Mouse (Mus musculus) midbrain, embryonic 12.5 days (tissue): Measurements from ENCODE around the gene Psmb1. TPM values are rescaled to one million over a fixed set of nuclear protein-coding genes. Genes with fewer than 3 reads are reported as not detected.

Experiments used
- ATAC-seq: fragments of 200-750 bp; cut with Nextera tagmentation; 2 replicates; pipeline ENCODE4 v1.8.0; 2017; ENCODE audit warnings: low read depth, moderate TSS enrichment, moderate library complexity; ENCODE audit not compliant: low FRiP score
- H3K27ac ChIP-seq: fragments of 300-500 bp; sonication (generic); replicated peaks from 2 replicates; pipeline ENCODE4 v1.5.1; 2016; ENCODE audit warnings: mild to moderate bottlenecking
- H3K27me3 ChIP-seq: fragments of 300-500 bp; sonication (generic); 2 replicates; pipeline ENCODE4 v1.6.1; 2016; ENCODE audit warnings: mild to moderate bottlenecking
- H3K36me3 ChIP-seq: fragments of 300-500 bp; sonication (generic); 2 replicates; pipeline ENCODE4 v1.6.1; 2016
- H3K4me1 ChIP-seq: fragments of 300-500 bp; sonication (generic); 2 replicates; pipeline ENCODE4 v1.6.1; 2016
- H3K4me2 ChIP-seq: fragments of 300-500 bp; sonication (generic); replicated peaks from 2 replicates; pipeline ENCODE4 v1.6.1; 2016; ENCODE audit warnings: mild to moderate bottlenecking, moderate library complexity
- H3K4me3 ChIP-seq: fragments of 300-500 bp; sonication (generic); 2 replicates; pipeline ENCODE4 v1.5.1; 2016; ENCODE audit warnings: mild to moderate bottlenecking
- H3K9ac ChIP-seq: fragments of 300-500 bp; sonication (generic); replicated peaks from 2 replicates; pipeline ENCODE4 v1.6.1; 2016; ENCODE audit warnings: mild to moderate bottlenecking, moderate library complexity
- H3K9me3 ChIP-seq: fragments of 300-500 bp; sonication (generic); 2 replicates; pipeline ENCODE4 v1.6.1; 2016; ENCODE audit warnings: mild to moderate bottlenecking
- WGBS: fragments of 180-500 bp; shearing (Covaris S2); methylation state at CpG from one replicate; pipeline ENCODE4 v1.1.7; 2016; 5-methylcytosine and 5-hydroxymethylcytosine counted together
- polyA plus RNA-seq: library from polyadenylated mRNA; unstranded; fragments of >200 nt; fragmentation: Nextera tagmentation; extraction: Ambion mirVana; gene quantifications from 2 replicates; pipeline ENCODE4 v1.2.1, GENCODE M21; 2016

Psmb1 gene
- polyA plus RNA-seq, 1 experiment from 2014 or later, result 244 TPM

DNA sequence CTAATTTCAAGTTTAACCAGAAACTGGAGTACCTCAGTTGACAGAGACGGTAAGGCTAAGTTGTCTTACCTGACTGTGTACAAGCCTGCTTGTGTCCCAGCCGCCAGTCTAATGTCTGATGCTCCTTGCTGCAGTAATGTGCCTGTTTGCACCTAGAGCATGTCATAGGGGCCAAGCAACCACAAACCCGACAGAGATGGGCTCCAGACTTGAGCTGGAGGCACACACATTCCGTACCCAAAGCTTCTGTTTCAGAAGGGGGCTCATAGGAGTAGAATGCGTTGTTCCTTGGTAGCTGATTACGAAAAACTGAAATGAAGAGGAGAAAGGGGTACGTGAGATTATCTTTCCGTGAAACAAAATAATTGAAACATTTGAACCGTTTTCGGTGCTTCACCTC lies 26.8 kb upstream of the Psmb1 start:
- peak overlapping the region; percentile 92 for H3K9ac ChIP-seq
- no peak for ATAC-seq

DNA sequence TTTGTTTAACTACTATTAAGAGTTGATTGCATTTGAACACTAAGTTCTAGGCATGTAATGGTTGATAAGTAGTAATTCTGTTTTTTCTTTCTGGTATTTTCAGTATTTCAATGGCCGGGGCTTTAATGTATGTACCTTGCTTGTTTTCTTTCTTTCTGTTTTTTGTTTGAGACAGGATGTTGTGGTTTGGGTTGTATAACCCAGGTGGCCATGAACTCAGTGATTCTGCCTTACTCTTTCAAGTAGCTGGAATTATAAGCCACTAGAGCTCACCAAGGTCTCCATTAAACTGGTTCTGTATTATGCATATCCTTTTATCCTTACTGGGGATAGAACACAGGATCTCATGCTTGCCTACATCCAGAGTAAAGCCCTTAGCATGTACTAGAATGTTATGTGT lies 19.2 kb upstream of the Psmb1 start:
- H3K4me1 ChIP-seq, result no peaks in the 10 kb centered on the region
- H3K36me3 ChIP-seq, result peaks cover 90% of the 10 kb centered on the region
- H3K27me3 ChIP-seq, result no peaks in the 10 kb centered on the region
- no peak overlapping the region for H3K4me3 ChIP-seq
- 100% methylated on average over 1 of the region's 1 CpGs for WGBS
- no peak for ATAC-seq
- no peak overlapping the region for H3K4me2 ChIP-seq
- no peak overlapping the region for H3K27ac ChIP-seq
- H3K9me3 ChIP-seq, result no peaks in the 10 kb centered on the region
- H3K9ac ChIP-seq, result no peak overlapping the region

More for the DNA sequence above, 26.8 kb upstream of the Psmb1 start:
- Histone ChIP-seq H3K27ac (peak overlapping the region; percentile 25; the same call in 1 of the 2 replicates), H3K4me2 (peak overlapping the region; percentile 76), H3K9me3 (no peaks in the 10 kb centered on the region), H3K36me3 (peaks cover 35% of the 10 kb centered on the region), H3K4me1 (peaks cover 18% of the 10 kb centered on the region), H3K27me3 (no peaks in the 10 kb centered on the region), H3K4me3 (peak overlapping the region; percentile 96)
- WGBS, result 19% methylated on average over 10 of the region's 10 CpGs

DNA sequence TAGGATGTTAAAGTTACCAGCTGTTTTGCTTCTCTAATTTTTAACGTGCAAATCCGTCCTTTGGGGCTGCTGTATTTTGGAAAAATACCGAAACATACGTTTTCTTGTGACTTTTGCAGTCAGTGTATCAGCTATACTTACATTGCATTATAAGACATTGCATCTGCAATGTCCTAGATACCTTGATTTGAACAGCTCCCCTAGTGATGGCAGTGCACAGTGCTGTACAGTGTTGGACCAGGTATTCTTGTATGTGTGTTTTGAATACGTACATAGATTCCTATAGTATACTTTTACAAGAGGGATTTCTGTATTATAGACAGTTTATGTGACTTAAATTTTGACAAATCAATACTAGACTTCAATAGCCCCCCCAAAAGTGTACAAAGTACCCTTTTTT lies 18.6 kb upstream of the Psmb1 start:
- no peak for ATAC-seq
- Histone ChIP-seq H3K9me3 (no peaks in the 10 kb centered on the region), H3K27ac (no peak overlapping the region), H3K4me1 (no peaks in the 10 kb centered on the region), H3K4me2 (no peak overlapping the region), H3K4me3 (no peak overlapping the region), H3K27me3 (no peaks in the 10 kb centered on the region), H3K9ac (no peak overlapping the region), H3K36me3 (peaks cover 91% of the 10 kb centered on the region)
- WGBS, result 95% methylated on average over 5 of the region's 5 CpGs

GRCm38 (mm10) chr17:15517776-15518175 lies 18.2 kb upstream of the Psmb1 start:
- Histone ChIP-seq H3K4me1 (no peaks in the 10 kb centered on the region), H3K4me3 (no peak overlapping the region), H3K36me3 (peaks cover 91% of the 10 kb centered on the region), H3K27ac (no peak overlapping the region), H3K9me3 (no peaks in the 10 kb centered on the region), H3K27me3 (no peaks in the 10 kb centered on the region), H3K9ac (no peak overlapping the region), H3K4me2 (no peak overlapping the region)
- ATAC-seq, result no peak
- WGBS, result 81% methylated on average over 5 of the region's 5 CpGs

DNA sequence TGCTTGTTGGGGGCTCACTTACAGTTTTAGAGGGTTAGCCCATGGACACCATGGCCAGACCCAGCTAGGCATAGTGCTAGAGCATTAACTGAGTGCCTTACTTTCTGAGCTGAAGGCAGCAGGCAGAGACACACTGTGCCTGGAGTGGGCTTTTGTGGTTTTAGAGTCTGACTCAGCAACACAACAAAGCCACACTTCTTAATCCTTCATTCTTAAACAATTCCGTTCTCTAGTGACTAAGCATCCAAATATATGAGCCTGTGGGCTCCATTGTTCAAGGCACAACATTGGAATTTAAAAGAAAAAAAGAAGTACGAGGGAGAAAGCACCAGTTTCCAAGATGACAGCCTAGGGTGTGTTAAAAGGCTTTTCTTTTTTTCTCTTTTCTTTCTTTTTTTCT lies 11.1 kb upstream of the Psmb1 start:
- Histone ChIP-seq H3K9me3 (0 out of 2 replicates have a peak, but pooled peaks cover 4% of the 10 kb centered on the region), H3K36me3 (peaks cover 94% of the 10 kb centered on the region), H3K4me3 (no peak overlapping the region), H3K27me3 (no peaks in the 10 kb centered on the region), H3K9ac (no peak overlapping the region), H3K4me1 (no peaks in the 10 kb centered on the region), H3K27ac (no peak overlapping the region), H3K4me2 (no peak overlapping the region)
- ATAC-seq, result no peak
- WGBS, result 73% methylated on average over 2 of the region's 2 CpGs

DNA sequence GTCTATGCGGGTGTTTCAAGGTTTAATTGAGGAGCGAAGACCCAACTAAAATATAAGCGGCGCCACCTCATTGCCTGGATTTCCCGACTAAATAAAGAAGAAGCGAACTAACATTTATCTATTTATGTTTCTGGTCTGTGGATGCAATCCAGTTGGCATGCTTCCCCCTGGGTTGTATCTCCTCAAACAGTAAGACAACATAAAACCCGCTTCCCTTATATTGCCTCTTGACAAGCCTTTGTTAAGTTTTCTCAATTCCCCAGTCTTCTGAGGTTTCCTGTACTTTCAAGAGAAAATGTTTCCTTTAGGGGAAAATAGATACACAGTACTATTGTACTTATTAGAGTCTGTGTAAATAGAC lies 818 bp downstream of the Psmb1 start:
- Histone ChIP-seq H3K9ac (no peak overlapping the region), H3K27me3 (no peaks in the 10 kb centered on the region), H3K27ac (no peak overlapping the region), H3K4me3 (peak overlapping the region; percentile 91), H3K36me3 (peaks cover 14% of the 10 kb centered on the region), H3K4me1 (peaks cover 32% of the 10 kb centered on the region), H3K9me3 (no peaks in the 10 kb centered on the region), H3K4me2 (peak overlapping the region; percentile 82)
- no peak for ATAC-seq
- WGBS, result 46% methylated on average over 7 of the region's 7 CpGs

GRCm38 (mm10) chr17:15497882-15498752 lies 1.4 kb downstream of the Psmb1 start:
- H3K4me2 ChIP-seq, result peak overlapping the region; percentile 82
- under 1% methylated on average over 50 of the region's 50 CpGs for WGBS
- H3K4me3 ChIP-seq, result peak overlapping the region; percentile 91
- no peaks in the 10 kb centered on the region for H3K9me3 ChIP-seq
- H3K36me3 ChIP-seq, result peaks cover 18% of the 10 kb centered on the region
- H3K4me1 ChIP-seq, result peaks cover 32% of the 10 kb centered on the region
- H3K27ac ChIP-seq, result peak overlapping the region; percentile 96
- ATAC-seq, result peak; percentile 95
- no peaks in the 10 kb centered on the region for H3K27me3 ChIP-seq
- H3K9ac ChIP-seq, result peak overlapping the region; percentile 85

- Histone ChIP-seq H3K9me3 (no peaks in the 10 kb centered on the region), H3K4me2 (no peak overlapping the region), H3K4me3 (no peak overlapping the region), H3K4me1 (0 out of 2 replicates have a peak, but pooled peaks cover 3% of the 10 kb centered on the region), H3K27ac (no peak overlapping the region), H3K9ac (no peak overlapping the region), H3K27me3 (no peaks in the 10 kb centered on the region), H3K36me3 (peaks cover 58% of the 10 kb centered on the region)
- 93% methylated on average over 7 of the region's 7 CpGs for WGBS
- no peak for ATAC-seq
Measured at GRCm38 (mm10) chr17:15490542-15490941, 9.0 kb downstream of the Psmb1 start.

DNA sequence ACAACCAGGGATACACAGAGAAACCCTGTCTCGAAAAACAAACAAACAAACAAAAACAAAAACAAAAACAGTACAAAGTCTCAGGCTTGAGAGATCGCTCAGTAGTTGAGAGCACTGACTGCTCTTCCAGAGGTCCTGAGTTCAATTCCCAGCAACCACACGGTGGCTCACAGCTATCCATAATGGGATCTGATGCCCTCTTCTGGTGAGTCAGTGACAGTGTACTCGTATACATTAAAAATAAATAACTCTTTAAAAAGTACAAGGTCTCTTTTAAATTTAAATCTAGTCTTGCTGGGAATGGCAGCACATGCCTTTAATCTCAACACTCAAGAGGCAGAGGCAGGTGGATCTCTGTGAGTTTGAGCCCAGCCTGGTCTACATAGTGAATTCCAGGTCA lies 26.9 kb downstream of the Psmb1 start:
- H3K27ac ChIP-seq, result no peak overlapping the region
- no peak overlapping the region for H3K4me2 ChIP-seq
- ATAC-seq, result no peak
- 92% methylated on average over 4 of the region's 4 CpGs for WGBS
- no peaks in the 10 kb centered on the region for H3K4me1 ChIP-seq
- no peaks in the 10 kb centered on the region for H3K9me3 ChIP-seq
- H3K27me3 ChIP-seq, result no peaks in the 10 kb centered on the region
- peaks cover 79% of the 10 kb centered on the region for H3K36me3 ChIP-seq
- no peak overlapping the region for H3K9ac ChIP-seq
- no peak overlapping the region for H3K4me3 ChIP-seq

- Histone ChIP-seq H3K4me2 (no peak overlapping the region), H3K36me3 (peaks cover 29% of the 10 kb centered on the region), H3K27ac (no peak overlapping the region), H3K9ac (no peak overlapping the region), H3K4me1 (no peaks in the 10 kb centered on the region), H3K4me3 (no peak overlapping the region), H3K9me3 (no peaks in the 10 kb centered on the region), H3K27me3 (no peaks in the 10 kb centered on the region)
- 21% methylated on average over 5 of the region's 5 CpGs for WGBS
- peak; percentile 52; the same call in 1 of the 2 replicates for ATAC-seq
Measured at GRCm38 (mm10) chr17:15467669-15468068, 31.9 kb downstream of the Psmb1 start.

DNA sequence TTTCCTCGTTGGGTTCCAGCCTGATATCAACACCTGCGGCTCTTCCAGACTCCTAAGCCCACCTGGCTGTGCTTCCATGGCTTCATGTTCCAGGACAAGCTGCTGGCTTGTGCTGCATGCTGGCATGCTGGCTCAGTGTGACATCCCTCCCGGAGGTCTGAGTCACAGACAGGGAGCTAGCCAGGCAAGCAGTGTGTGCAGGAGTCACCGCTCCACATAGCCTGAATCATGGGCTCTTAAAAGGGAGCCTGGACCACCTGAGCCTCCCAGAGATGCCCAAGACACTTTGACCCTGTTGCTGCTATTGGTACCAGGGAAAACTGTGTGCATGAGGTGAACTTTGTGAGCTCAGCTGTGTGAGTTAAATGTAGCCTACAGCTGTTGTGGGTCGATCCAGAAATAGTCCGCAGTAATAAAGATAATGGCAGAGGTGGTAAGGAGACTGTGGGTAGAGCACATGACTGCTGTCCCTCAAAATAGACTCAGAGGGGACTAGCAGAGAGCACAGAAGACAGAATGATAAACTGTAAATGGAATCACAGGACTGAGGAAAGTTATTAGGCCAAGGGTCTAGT lies 37.5 kb downstream of the Psmb1 start:
- Histone ChIP-seq H3K36me3 (no peaks in the 10 kb centered on the region), H3K27me3 (no peaks in the 10 kb centered on the region), H3K4me3 (no peak overlapping the region), H3K9me3 (no peaks in the 10 kb centered on the region), H3K9ac (no peak overlapping the region), H3K4me1 (no peaks in the 10 kb centered on the region), H3K27ac (no peak overlapping the region), H3K4me2 (no peak overlapping the region)
- ATAC-seq, result no peak
- WGBS, result 99% methylated on average over 6 of the region's 6 CpGs

DNA sequence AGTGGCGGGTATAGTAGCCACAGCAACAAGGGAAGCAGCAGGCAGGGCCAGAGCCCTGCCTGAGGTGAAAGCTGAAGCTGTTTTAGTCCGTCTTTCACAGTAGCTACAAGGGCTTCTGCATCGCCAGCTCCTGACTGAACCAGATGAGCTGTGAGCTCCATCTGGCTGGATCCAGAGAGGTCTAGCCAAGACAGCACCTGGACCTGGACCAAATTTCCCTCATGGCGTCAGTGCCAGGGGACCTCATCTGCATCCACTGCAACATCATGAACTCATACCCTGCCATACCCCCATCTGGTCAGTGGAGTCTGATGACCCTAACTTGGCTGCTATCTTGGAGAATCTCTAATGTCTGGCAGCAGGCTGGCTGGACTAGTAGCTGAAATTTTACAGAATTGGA lies 39.8 kb downstream of the Psmb1 start:
- Histone ChIP-seq H3K9me3 (no peaks in the 10 kb centered on the region), H3K27me3 (no peaks in the 10 kb centered on the region), H3K36me3 (no peaks in the 10 kb centered on the region), H3K9ac (no peak overlapping the region), H3K4me1 (no peaks in the 10 kb centered on the region), H3K4me3 (no peak overlapping the region), H3K4me2 (no peak overlapping the region), H3K27ac (no peak overlapping the region)
- 96% methylated on average over 4 of the region's 4 CpGs for WGBS
- ATAC-seq, result no peak
